Mouse (Mus musculus): ENCODE results near the gene Trp53bp1.

Gene Trp53bp1

GRCm38 (mm10) chr2:121271236-121271927, at the start of gene Trp53bp1:
Gene Trp53bp1, minus strand, starts transcription at chr2:121271407.
- DNase-seq (ENCODE audit: extremely low read depth, low read depth), result peak; percentile 87

- DNase-seq (ENCODE audit: extremely low read depth, low read depth), result no peak
Observed at GRCm38 (mm10) chr2:121316278-121316677, 45.1 kb upstream of the Trp53bp1 start.

- no peak for DNase-seq (ENCODE audit: extremely low read depth, low read depth)
Observed at GRCm38 (mm10) chr2:121308997-121309416, 37.8 kb upstream of the Trp53bp1 start.

- DNase-seq (ENCODE audit: extremely low read depth, low read depth), result no peak
Observed at GRCm38 (mm10) chr2:121300036-121300435, 28.8 kb upstream of the Trp53bp1 start.

GRCm38 (mm10) chr2:121299471-121299870, 28.3 kb upstream of the Trp53bp1 start:
- no peak for DNase-seq (ENCODE audit: extremely low read depth, low read depth)

- no peak for DNase-seq (ENCODE audit: extremely low read depth, low read depth)
Observed at GRCm38 (mm10) chr2:121298131-121298530, 26.9 kb upstream of the Trp53bp1 start.

GRCm38 (mm10) chr2:121297701-121298100, 26.5 kb upstream of the Trp53bp1 start:
- no peak for DNase-seq (ENCODE audit: extremely low read depth, low read depth)

- DNase-seq (ENCODE audit: extremely low read depth, low read depth), result no peak
Observed at GRCm38 (mm10) chr2:121296754-121297231, 25.6 kb upstream of the Trp53bp1 start.

- DNase-seq (ENCODE audit: extremely low read depth, low read depth), result peak; percentile 38
Observed at GRCm38 (mm10) chr2:121295608-121296571, 24.7 kb upstream of the Trp53bp1 start.

- DNase-seq (ENCODE audit: extremely low read depth, low read depth), result peak; percentile 39
Observed at GRCm38 (mm10) chr2:121294753-121295607, 23.8 kb upstream of the Trp53bp1 start.

- DNase-seq (ENCODE audit: extremely low read depth, low read depth), result no peak
Observed at GRCm38 (mm10) chr2:121294182-121294581, 23.0 kb upstream of the Trp53bp1 start.

GRCm38 (mm10) chr2:121292316-121293013, 21.3 kb upstream of the Trp53bp1 start:
- DNase-seq (ENCODE audit: extremely low read depth, low read depth), result no peak

GRCm38 (mm10) chr2:121289730-121290540, 18.7 kb upstream of the Trp53bp1 start:
- DNase-seq (ENCODE audit: extremely low read depth, low read depth), result no peak

- DNase-seq (ENCODE audit: extremely low read depth, low read depth), result peak; percentile 78
Observed at GRCm38 (mm10) chr2:121288901-121289729, 17.9 kb upstream of the Trp53bp1 start, which contains the start of gene Map1a. Gene Map1a, plus strand, starts transcription at chr2:121289600.

GRCm38 (mm10) chr2:121287850-121288249, 16.6 kb upstream of the Trp53bp1 start:
- no peak for DNase-seq (ENCODE audit: extremely low read depth, low read depth)

GRCm38 (mm10) chr2:121271928-121272516, 815 bp upstream of the Trp53bp1 start:
- DNase-seq (ENCODE audit: extremely low read depth, low read depth), result no peak

- no peak for DNase-seq (ENCODE audit: extremely low read depth, low read depth)
Observed at GRCm38 (mm10) chr2:121270521-121271235, 529 bp downstream of the Trp53bp1 start.

- no peak for DNase-seq (ENCODE audit: extremely low read depth, low read depth)
Observed at GRCm38 (mm10) chr2:121268446-121268845, 2.8 kb downstream of the Trp53bp1 start.
